Mouse (Mus musculus) limb, embryonic 11.5 days (tissue): Measurements from ENCODE around the gene Kif11. TPM values are rescaled to one million over a fixed set of nuclear protein-coding genes. Genes with fewer than 3 reads are reported as not detected.

ENCODE experiments used
- ATAC-seq: fragments of 200-750 bp; cut with Nextera tagmentation; 2 replicates; pipeline ENCODE4 v1.8.0; 2017; ENCODE audit warnings: low read depth; ENCODE audit not compliant: insufficient number of reproducible peaks, low FRiP score, low TSS enrichment
- DNase-seq: peaks from one replicate; pipeline ENCODE4 v3.0.0-alpha.2; 2015; ENCODE audit warnings: low spot score
- H3K27ac ChIP-seq: fragments of 300-500 bp; sonication (generic); replicated peaks from 2 replicates; pipeline ENCODE4 v1.5.1; 2014; ENCODE audit warnings: low read depth, mild to moderate bottlenecking, low read length
- H3K27me3 ChIP-seq: fragments of 300-500 bp; sonication (generic); 2 replicates; pipeline ENCODE4 v1.6.1; 2014; ENCODE audit warnings: mild to moderate bottlenecking, low read length, mixed read lengths; ENCODE audit not compliant: control insufficient read depth, insufficient read depth
- H3K36me3 ChIP-seq: fragments of 300-500 bp; sonication (generic); 2 replicates; pipeline ENCODE4 v1.6.1; 2014; ENCODE audit warnings: mild to moderate bottlenecking, low read length, moderate library complexity, mixed read lengths; ENCODE audit not compliant: control insufficient read depth, insufficient read depth
- H3K4me1 ChIP-seq: fragments of 300-500 bp; sonication (generic); 2 replicates; pipeline ENCODE4 v1.6.1; 2014; ENCODE audit warnings: low read length, mixed read lengths; ENCODE audit not compliant: control insufficient read depth, insufficient read depth
- H3K4me2 ChIP-seq: fragments of 300-500 bp; sonication (generic); 2 replicates; pipeline ENCODE4 v1.6.1; 2014; ENCODE audit warnings: low read depth, mild to moderate bottlenecking, moderate library complexity; ENCODE audit not compliant: severe bottlenecking
- H3K4me3 ChIP-seq: fragments of 300-500 bp; sonication (generic); 2 replicates; pipeline ENCODE4 v1.5.1; 2014; ENCODE audit warnings: low read depth, low read length
- H3K9ac ChIP-seq: fragments of 300-500 bp; sonication (generic); 2 replicates; pipeline ENCODE4 v1.6.1; 2014; ENCODE audit warnings: mild to moderate bottlenecking, low read length
- H3K9me3 ChIP-seq: fragments of 300-500 bp; sonication (generic); 2 replicates; pipeline ENCODE4 v1.6.1; 2016; ENCODE audit warnings: low read length; ENCODE audit not compliant: control insufficient read depth
- WGBS: fragments of 180-500 bp; shearing (Covaris S2); extraction: QIAGEN DNeasy Blood & Tissue Kit; methylation state at CpG from one replicate; pipeline ENCODE4 v1.1.7; 2014; 5-methylcytosine and 5-hydroxymethylcytosine counted together
- polyA plus RNA-seq: library from polyadenylated mRNA; unstranded; fragments of >200 nt; fragmentation: Nextera tagmentation; extraction: Ambion mirVana; gene quantifications from 2 replicates; pipeline ENCODE4 v1.2.1, GENCODE M21; 2014

The Kif11 gene
- polyA plus RNA-seq, 1 experiment from 2014 or later = 97.2 TPM

- Histone ChIP-seq H3K27me3 (peaks cover 54% of the 10 kb centered on the region), H3K4me3 (no peak overlapping the region), H3K9me3 (no peaks in the 10 kb centered on the region; the same call in 1 of the 2 replicates), H3K36me3 (no peaks in the 10 kb centered on the region), H3K4me1 (peaks cover 14% of the 10 kb centered on the region), H3K9ac (no peak overlapping the region), H3K4me2 (no peak overlapping the region), H3K27ac (no peak overlapping the region)
- DNase-seq (peak; percentile 30), ATAC-seq (no peak)
- 11% methylated on average over 16 of the region's 16 CpGs for WGBS
Measured at GRCm38 (mm10) chr19:37432868-37433570, 56.8 kb downstream of the Kif11 start.

- Histone ChIP-seq H3K4me1 (peaks cover 14% of the 10 kb centered on the region), H3K27me3 (peaks cover 55% of the 10 kb centered on the region), H3K36me3 (no peaks in the 10 kb centered on the region), H3K4me2 (peak overlapping the region; percentile 44), H3K9me3 (no peaks in the 10 kb centered on the region; the same call in 1 of the 2 replicates), H3K4me3 (peak overlapping the region; percentile 42), H3K9ac (no peak overlapping the region), H3K27ac (no peak overlapping the region)
- 1% methylated on average over 14 of the region's 14 CpGs for whole genome bisulfite sequencing
- DNase-seq (peak; percentile 69), ATAC-seq (no peak)
Measured at GRCm38 (mm10) chr19:37433895-37434262, 57.7 kb downstream of the Kif11 start.

- WGBS = under 1% methylated on average over 77 of the region's 79 CpGs
- Histone ChIP-seq H3K27me3 (peaks cover 59% of the 10 kb centered on the region), H3K4me2 (peak within 1 kb of the TSS; percentile 44), H3K4me3 (peak within 1 kb of the TSS; percentile 42), H3K9ac (peak within 1 kb of the TSS; percentile 41), H3K9me3 (no peaks in the 10 kb centered on the region; the same call in 1 of the 2 replicates), H3K4me1 (peaks cover 14% of the 10 kb centered on the region), H3K27ac (0 out of 2 replicates have a peak within 1 kb of the TSS, but pooled peaks have one; percentile 52), H3K36me3 (no peaks in the 10 kb centered on the region)
- peak; percentile 68 for DNase-seq
- ATAC-seq = peak; percentile 54; the same call in 1 of the 2 replicates
Measured at GRCm38 (mm10) chr19:37434263-37434951, 58.2 kb downstream of the Kif11 start, which contains the start of gene Hhex. Gene Hhex, plus strand, starts transcription at chr19:37434810.

- no peaks in the 10 kb centered on the region for H3K36me3 ChIP-seq
- peaks cover 61% of the 10 kb centered on the region for H3K27me3 ChIP-seq
- H3K4me3 ChIP-seq = peak overlapping the region; percentile 42
- under 1% methylated on average over 77 of the region's 77 CpGs for WGBS
- peak overlapping the region; percentile 41 for H3K9ac ChIP-seq
- H3K4me1 ChIP-seq = peaks cover 14% of the 10 kb centered on the region
- 0 out of 2 replicates have a peak overlapping the region, but pooled peaks have one; percentile 52 for H3K27ac ChIP-seq
- DNase-seq = peak; percentile 65
- peak overlapping the region; percentile 44 for H3K4me2 ChIP-seq
- no peak for ATAC-seq
- no peaks in the 10 kb centered on the region; the same call in 1 of the 2 replicates for H3K9me3 ChIP-seq
Measured at GRCm38 (mm10) chr19:37435041-37435852, 59.0 kb downstream of the Kif11 start.

GRCm38 (mm10) chr19:37435853-37436174 lies 59.6 kb downstream of the Kif11 start:
- Histone ChIP-seq H3K36me3 (no peaks in the 10 kb centered on the region), H3K9ac (no peak overlapping the region), H3K4me2 (no peak overlapping the region), H3K27ac (no peak overlapping the region), H3K4me3 (no peak overlapping the region), H3K27me3 (peaks cover 61% of the 10 kb centered on the region), H3K4me1 (peaks cover 14% of the 10 kb centered on the region), H3K9me3 (no peaks in the 10 kb centered on the region; the same call in 1 of the 2 replicates)
- 4% methylated on average over 10 of the region's 10 CpGs for WGBS
- no peak for DNase-seq
- ATAC-seq = no peak

- Histone ChIP-seq H3K9ac (no peak overlapping the region), H3K27ac (no peak overlapping the region), H3K4me1 (peaks cover 14% of the 10 kb centered on the region), H3K4me3 (no peak overlapping the region), H3K9me3 (no peaks in the 10 kb centered on the region; the same call in 1 of the 2 replicates), H3K4me2 (peak overlapping the region; percentile 7; the same call in 1 of the 2 replicates), H3K36me3 (no peaks in the 10 kb centered on the region), H3K27me3 (peaks cover 61% of the 10 kb centered on the region)
- no peak for ATAC-seq
- peak; percentile 49 for DNase-seq
- WGBS = 4% methylated on average over 28 of the region's 28 CpGs
Measured at GRCm38 (mm10) chr19:37436514-37437288, 60.5 kb downstream of the Kif11 start.

- Histone ChIP-seq H3K4me1 (peaks cover 14% of the 10 kb centered on the region), H3K9me3 (no peaks in the 10 kb centered on the region), H3K27me3 (peaks cover 61% of the 10 kb centered on the region), H3K4me2 (no peak overlapping the region), H3K27ac (no peak overlapping the region), H3K4me3 (no peak overlapping the region), H3K9ac (no peak overlapping the region), H3K36me3 (no peaks in the 10 kb centered on the region)
- 1% methylated on average over 14 of the region's 14 CpGs for WGBS
- DNase-seq (peak; percentile 45), ATAC-seq (no peak)
Measured at GRCm38 (mm10) chr19:37437289-37437606, 61.0 kb downstream of the Kif11 start.
